Mouse (Mus musculus) forebrain, postnatal 0 days (tissue): Measurements from ENCODE around the gene Prm3. TPM values are rescaled to one million over a fixed set of nuclear protein-coding genes. Genes with fewer than 3 reads are reported as not detected.

Experiments
- ATAC-seq: fragments of 200-750 bp; cut with Nextera tagmentation; 2 replicates; pipeline ENCODE4 v1.8.0; 2017; ENCODE audit warnings: mild to moderate bottlenecking, moderate library complexity
- DNase-seq: peaks from one replicate; pipeline ENCODE4 v3.0.0-alpha.2; 2015
- H3K27ac ChIP-seq: fragments of 300-500 bp; sonication (generic); 2 replicates; pipeline ENCODE4 v1.5.1; 2014; ENCODE audit warnings: low read depth, mild to moderate bottlenecking, antibody characterized with exemption, low read length, moderate library complexity, mixed read lengths
- H3K27me3 ChIP-seq: fragments of 300-500 bp; sonication (generic); 2 replicates; pipeline ENCODE4 v1.6.1; 2014; ENCODE audit warnings: mild to moderate bottlenecking, low read length, mixed read lengths; ENCODE audit not compliant: insufficient read depth
- H3K36me3 ChIP-seq: fragments of 300-500 bp; sonication (generic); 2 replicates; pipeline ENCODE4 v1.6.1; 2014; ENCODE audit warnings: mild to moderate bottlenecking, moderate library complexity; ENCODE audit not compliant: insufficient read depth
- H3K4me1 ChIP-seq: fragments of 300-500 bp; sonication (generic); 2 replicates; pipeline ENCODE4 v1.6.1; 2014; ENCODE audit warnings: antibody characterized with exemption; ENCODE audit not compliant: insufficient read depth
- H3K4me2 ChIP-seq: fragments of 300-500 bp; sonication (generic); 2 replicates; pipeline ENCODE4 v1.6.1; 2014; ENCODE audit warnings: low read depth, mild to moderate bottlenecking, moderate library complexity
- H3K4me3 ChIP-seq: fragments of 300-500 bp; sonication (generic); 2 replicates; pipeline ENCODE4 v1.5.1; 2014; ENCODE audit warnings: low read depth, low read length, mixed read lengths
- H3K9ac ChIP-seq: fragments of 300-500 bp; sonication (generic); 2 replicates; pipeline ENCODE4 v1.6.1; 2014; ENCODE audit warnings: mild to moderate bottlenecking
- H3K9me3 ChIP-seq: fragments of 300-500 bp; sonication (generic); 2 replicates; pipeline ENCODE4 v1.6.1; 2016; ENCODE audit warnings: low read length
- CTCF ChIP-seq: sonication (generic); IDR thresholded peaks from 2 replicates; pipeline ENCODE4 v1.5.1; 2016; ENCODE audit warnings: antibody characterized with exemption, control low read depth, low read depth
- WGBS: fragments of 180-500 bp; shearing (Covaris S2); extraction: QIAGEN DNeasy Blood & Tissue Kit; methylation state at CpG from one replicate; pipeline ENCODE4 v1.1.7; 2014; 5-methylcytosine and 5-hydroxymethylcytosine counted together
- polyA plus RNA-seq: library from polyadenylated mRNA; unstranded; fragments of >200 nt; fragmentation: Nextera tagmentation; extraction: Ambion mirVana; gene quantifications from 2 replicates; pipeline ENCODE4 v1.2.1, GENCODE M21; 2015
- total RNA-seq: library from RNA; depleted of rRNA; stranded (reverse); fragments of >200 nt; gene quantifications from 2 replicates; pipeline ENCODE4 v1.2.3, GENCODE M21; 2014

Prm3 gene
- total and polyA plus RNA-seq, 2 experiments from 2014 or later, result not detected

DNA sequence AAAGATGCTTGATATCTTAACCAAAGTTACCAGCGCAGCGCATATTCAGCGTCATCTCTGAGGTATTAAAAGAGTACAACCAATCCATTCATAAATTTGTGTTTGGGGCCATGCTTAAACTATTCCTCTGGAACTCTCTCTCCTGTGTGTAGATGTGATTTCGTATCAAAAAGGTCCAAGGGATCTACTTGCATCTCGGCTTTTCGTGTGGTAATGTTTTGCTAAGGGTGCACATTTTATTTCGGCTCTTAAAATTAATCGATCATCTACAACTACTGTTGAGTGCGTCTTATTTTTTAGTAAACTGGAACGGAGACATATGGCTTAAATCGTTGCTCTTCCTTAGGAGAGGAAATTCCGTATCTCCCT lies 43.8 kb upstream of the Prm3 start:
- Histone ChIP-seq H3K9me3 (no peaks in the 10 kb centered on the region), H3K27me3 (no peaks in the 10 kb centered on the region), H3K4me1 (no peaks in the 10 kb centered on the region; the same call in 1 of the 2 replicates), H3K27ac (no peak overlapping the region), H3K36me3 (no peaks in the 10 kb centered on the region), H3K4me2 (peak overlapping the region; percentile 98), H3K9ac (no peak overlapping the region), H3K4me3 (peak overlapping the region; percentile 72)
- DNase-seq (no peak), ATAC-seq (peak; percentile 8; the same call in 1 of the 2 replicates)
- TF ChIP-seq CTCF, result no peak
- WGBS, result 5% methylated on average over 12 of the region's 12 CpGs

DNA sequence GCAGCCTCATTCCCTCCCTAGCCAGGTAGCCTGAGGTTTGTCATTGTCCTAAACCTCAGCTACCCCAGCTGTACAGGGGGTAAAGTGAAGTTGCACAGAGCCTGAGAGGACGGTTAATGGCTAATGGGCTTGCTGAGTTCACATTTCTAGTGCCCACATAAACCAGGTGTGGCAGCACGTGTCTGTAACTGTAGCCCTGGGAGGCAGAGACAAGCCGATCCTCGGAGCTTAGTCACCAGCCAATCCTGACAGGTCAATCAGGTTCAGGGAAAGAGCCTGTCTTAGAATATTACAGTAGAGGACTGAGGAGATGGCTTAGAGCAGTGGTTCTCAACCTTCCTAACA lies 37.7 kb upstream of the Prm3 start:
- no peaks in the 10 kb centered on the region for H3K4me1 ChIP-seq
- H3K9ac ChIP-seq, result no peak overlapping the region
- WGBS, result 84% methylated on average over 4 of the region's 4 CpGs
- DNase-seq (no peak), ATAC-seq (no peak)
- no peak for TF ChIP-seq CTCF
- H3K36me3 ChIP-seq, result no peaks in the 10 kb centered on the region
- H3K27me3 ChIP-seq, result no peaks in the 10 kb centered on the region
- H3K4me3 ChIP-seq, result no peak overlapping the region
- no peak overlapping the region for H3K4me2 ChIP-seq
- H3K27ac ChIP-seq, result no peak overlapping the region
- H3K9me3 ChIP-seq, result no peaks in the 10 kb centered on the region

DNA sequence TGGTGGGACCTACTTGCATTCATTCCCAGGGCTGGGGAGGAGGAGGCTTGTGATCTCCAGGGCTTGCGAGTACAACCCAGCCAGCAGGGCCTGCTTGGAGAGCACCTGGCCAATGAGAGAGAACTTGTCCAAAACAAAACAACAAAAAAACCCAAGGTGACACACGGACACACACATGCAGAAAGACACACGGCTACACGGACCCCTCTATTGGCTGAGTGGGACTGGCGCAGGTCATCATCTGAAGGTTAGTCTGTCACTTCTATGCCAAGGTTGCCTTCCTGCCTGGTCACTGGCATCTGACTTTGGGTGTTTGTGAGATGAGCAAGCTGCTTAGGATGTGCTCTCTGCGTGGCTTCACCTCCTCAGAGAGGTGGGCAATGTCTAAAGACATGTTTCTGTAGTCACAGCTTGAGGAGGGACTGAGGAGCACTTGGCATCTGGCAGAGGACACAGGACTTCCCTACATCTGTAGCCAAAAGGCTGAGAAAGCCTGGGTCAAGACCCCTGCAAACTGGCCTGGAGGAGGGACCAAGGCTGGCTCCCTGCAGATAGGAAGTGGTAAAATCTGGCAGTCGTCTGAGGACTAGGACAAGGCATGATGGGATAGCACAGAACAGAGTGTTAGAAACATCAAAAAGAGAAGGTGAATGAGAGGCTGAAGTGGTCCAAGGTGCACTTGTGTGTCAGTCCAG lies 37.2 kb upstream of the Prm3 start:
- no peaks in the 10 kb centered on the region for H3K4me1 ChIP-seq
- H3K4me3 ChIP-seq, result no peak overlapping the region
- no peak overlapping the region for H3K27ac ChIP-seq
- no peak for TF ChIP-seq CTCF
- no peaks in the 10 kb centered on the region for H3K36me3 ChIP-seq
- H3K9ac ChIP-seq, result no peak overlapping the region
- WGBS, result 90% methylated on average over 7 of the region's 7 CpGs
- H3K9me3 ChIP-seq, result no peaks in the 10 kb centered on the region
- H3K4me2 ChIP-seq, result no peak overlapping the region
- H3K27me3 ChIP-seq, result no peaks in the 10 kb centered on the region
- DNase-seq (no peak), ATAC-seq (no peak)

DNA sequence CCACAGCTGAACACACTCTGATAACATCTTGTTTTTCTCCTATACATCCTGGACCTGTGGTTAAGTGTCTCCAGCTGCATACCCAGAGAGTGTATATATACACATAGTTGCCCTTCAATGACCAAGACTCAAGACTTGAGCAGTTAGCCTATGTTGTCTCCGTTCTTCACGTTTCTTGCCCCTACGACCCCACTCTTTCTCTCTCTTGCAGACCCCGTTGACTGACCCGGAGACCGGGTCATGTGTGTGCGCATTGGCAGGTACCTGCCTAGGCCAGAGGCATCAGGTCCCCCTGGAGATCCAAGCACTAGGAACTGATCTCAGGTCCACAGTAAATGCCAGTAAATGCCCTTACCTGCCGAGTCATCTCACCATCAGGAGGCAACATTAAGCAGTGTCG lies 36.6 kb upstream of the Prm3 start:
- no peaks in the 10 kb centered on the region for H3K27me3 ChIP-seq
- no peaks in the 10 kb centered on the region for H3K9me3 ChIP-seq
- no peak overlapping the region for H3K27ac ChIP-seq
- TF ChIP-seq CTCF, result no peak
- no peak overlapping the region for H3K4me2 ChIP-seq
- no peaks in the 10 kb centered on the region for H3K36me3 ChIP-seq
- no peak overlapping the region for H3K9ac ChIP-seq
- DNase-seq (no peak), ATAC-seq (no peak)
- no peaks in the 10 kb centered on the region for H3K4me1 ChIP-seq
- H3K4me3 ChIP-seq, result no peak overlapping the region
- WGBS, result 93% methylated on average over 9 of the region's 9 CpGs

DNA sequence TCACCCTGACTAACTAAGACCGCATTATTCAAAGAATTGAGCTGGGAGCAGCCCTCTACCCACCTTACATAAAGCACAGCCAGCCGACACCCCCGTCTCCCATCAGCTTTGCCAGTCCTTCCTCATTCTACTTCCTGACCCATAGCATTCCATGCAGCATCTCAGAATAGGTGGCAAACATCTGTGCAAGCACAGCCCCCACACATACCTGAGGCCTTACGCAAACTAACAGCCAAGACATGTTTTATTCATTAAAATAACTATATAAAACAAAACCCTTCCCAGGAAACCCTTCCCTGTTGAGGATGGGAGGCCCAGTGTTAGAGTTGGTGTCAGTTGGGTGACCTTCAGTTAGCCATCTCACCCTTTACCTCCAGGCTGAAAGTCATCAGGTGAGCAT lies 35.1 kb upstream of the Prm3 start:
- Histone ChIP-seq H3K4me2 (no peak overlapping the region), H3K4me1 (no peaks in the 10 kb centered on the region), H3K9me3 (no peaks in the 10 kb centered on the region), H3K9ac (no peak overlapping the region), H3K27me3 (no peaks in the 10 kb centered on the region), H3K4me3 (no peak overlapping the region), H3K27ac (no peak overlapping the region), H3K36me3 (no peaks in the 10 kb centered on the region)
- ATAC-seq, result no peak
- no peak for TF ChIP-seq CTCF
- WGBS, result 91% methylated on average over 4 of the region's 4 CpGs
- no peak for DNase-seq

DNA sequence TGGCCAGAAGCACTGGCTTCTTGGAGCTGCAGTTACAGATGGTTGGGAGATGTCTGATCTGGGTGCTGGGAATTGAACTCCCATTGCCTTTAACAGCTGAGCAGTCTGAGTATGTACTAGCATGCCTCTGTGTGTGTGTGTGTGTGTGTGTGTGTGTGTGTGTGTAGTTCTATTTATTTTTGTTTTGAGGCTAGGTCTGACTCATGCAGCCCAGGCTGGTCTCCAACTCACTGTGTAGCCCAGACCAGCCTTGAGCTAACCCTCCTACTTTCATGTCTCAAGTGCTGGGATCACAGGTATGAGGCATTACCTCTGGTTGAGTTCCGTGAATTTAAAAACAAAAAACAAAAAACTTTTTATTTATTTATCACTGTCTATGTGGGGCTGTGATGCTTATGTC lies 33.8 kb upstream of the Prm3 start:
- H3K27ac ChIP-seq, result no peak overlapping the region
- no peaks in the 10 kb centered on the region for H3K36me3 ChIP-seq
- no peak overlapping the region for H3K4me2 ChIP-seq
- no peak overlapping the region for H3K9ac ChIP-seq
- H3K4me1 ChIP-seq, result no peaks in the 10 kb centered on the region
- WGBS, result 95% methylated on average over 1 of the region's 1 CpGs
- DNase-seq (no peak), ATAC-seq (no peak)
- H3K9me3 ChIP-seq, result no peaks in the 10 kb centered on the region
- no peak for TF ChIP-seq CTCF
- no peaks in the 10 kb centered on the region for H3K27me3 ChIP-seq
- no peak overlapping the region for H3K4me3 ChIP-seq

DNA sequence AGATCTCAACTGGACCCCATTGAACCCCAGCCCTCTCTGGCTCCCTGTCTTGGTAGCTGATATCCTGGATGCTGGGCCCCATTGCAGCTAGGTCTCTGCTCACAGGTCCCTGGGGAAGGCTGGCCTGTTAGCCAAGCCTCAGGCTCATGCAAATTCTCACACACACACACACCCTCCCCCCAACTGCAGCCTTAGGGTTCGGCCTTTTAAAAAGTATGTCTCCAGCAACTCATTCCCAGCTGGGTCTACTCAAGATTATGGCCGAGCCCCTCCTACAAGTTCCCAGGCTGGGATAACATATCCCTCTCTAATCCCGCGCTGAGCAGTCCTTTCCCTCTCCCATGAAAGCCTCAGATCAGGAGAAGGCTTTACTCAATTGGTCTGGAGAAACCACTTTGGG lies 30.7 kb upstream of the Prm3 start:
- Histone ChIP-seq H3K4me1 (no peaks in the 10 kb centered on the region), H3K4me2 (no peak overlapping the region), H3K27me3 (no peaks in the 10 kb centered on the region), H3K27ac (no peak overlapping the region), H3K4me3 (no peak overlapping the region), H3K36me3 (no peaks in the 10 kb centered on the region), H3K9ac (no peak overlapping the region), H3K9me3 (no peaks in the 10 kb centered on the region)
- TF ChIP-seq CTCF, result no peak
- ATAC-seq, result no peak
- no peak for DNase-seq
- 82% methylated on average over 4 of the region's 4 CpGs for WGBS
